Mouse (Mus musculus): ENCODE results near the gene Gpx3. TPM values are rescaled to one million over a fixed set of nuclear protein-coding genes. Genes with fewer than 3 reads are reported as not detected.
A peak's percentile ranks its signal among the peaks of the same experiment; 100 is the strongest.
"Not testable (repeated sequence)": the region's sequence is repeated elsewhere in the genome, so short reads cannot be mapped to it uniquely, and the experiment has no call there.

Gpx3 gene
- 22.2 and 22.6 TPM in 2 replicates for polyA plus RNA-seq (2014; fragmentation: Nextera tagmentation; extraction: Ambion mirVana)

- DNase-seq (peak; percentile 83), ATAC-seq (ENCODE audit: low FRiP score, low TSS enrichment) (peak; percentile 86)
- H3K9me3 ChIP-seq (ENCODE audit: control insufficient read depth, low read length): no peaks in the 10 kb centered on the region
- peak within 1 kb of the TSS; percentile 42; the same call in 1 of the 2 replicates for H3K9ac ChIP-seq (replicated peaks; ENCODE audit: low read length)
- peak within 1 kb of the TSS; percentile 46 for H3K4me3 ChIP-seq (replicated peaks; ENCODE audit: low read depth, low read length)
- H3K4me1 ChIP-seq (ENCODE audit: control insufficient read depth, insufficient read depth, low read length): no peaks in the 10 kb centered on the region
- H3K4me2 ChIP-seq (ENCODE audit: low read length): peak within 1 kb of the TSS; percentile 83
- 15% methylated on average over 44 of the region's 45 CpGs for WGBS
- no peaks in the 10 kb centered on the region for H3K36me3 ChIP-seq (ENCODE audit: control insufficient read depth, insufficient read depth, low read length)
- no peaks in the 10 kb centered on the region for H3K27me3 ChIP-seq (ENCODE audit: control insufficient read depth, insufficient read depth, low read length)
- H3K27ac ChIP-seq (replicated peaks; ENCODE audit: low read depth, low read length): no peak within 1 kb of the TSS
Observed at GRCm38 (mm10) chr11:54902333-54903323, at the start of gene Gpx3. Gene Gpx3 (plus strand): TSS chr11:54902453.

GRCm38 (mm10) chr11:54858880-54859279, 43.4 kb upstream of the Gpx3 start:
- not testable (repeated sequence) for H3K9me3 ChIP-seq (ENCODE audit: control insufficient read depth, low read length); DNase-seq; H3K27me3 ChIP-seq (ENCODE audit: control insufficient read depth, insufficient read depth, low read length); H3K9ac ChIP-seq (replicated peaks; ENCODE audit: low read length); H3K4me2 ChIP-seq (ENCODE audit: low read length); H3K4me3 ChIP-seq (replicated peaks; ENCODE audit: low read depth, low read length); ATAC-seq (ENCODE audit: low FRiP score, low TSS enrichment); H3K36me3 ChIP-seq (ENCODE audit: control insufficient read depth, insufficient read depth, low read length); H3K27ac ChIP-seq (replicated peaks; ENCODE audit: low read depth, low read length); H3K4me1 ChIP-seq (ENCODE audit: control insufficient read depth, insufficient read depth, low read length)
- 99% methylated on average over 11 of the region's 12 CpGs for WGBS

- 27% methylated on average over 11 of the region's 11 CpGs for WGBS
- no peak for ATAC-seq (ENCODE audit: low FRiP score, low TSS enrichment)
- peak overlapping the region; percentile 68 for H3K9ac ChIP-seq (replicated peaks; ENCODE audit: low read length)
Observed at GRCm38 (mm10) chr11:54859322-54860165, 42.7 kb upstream of the Gpx3 start.

GRCm38 (mm10) chr11:54860256-54861038, 41.8 kb upstream of the Gpx3 start, which contains the start of gene Lyrm7:
Gene Lyrm7 (minus strand): TSS chr11:54860916.
- Histone ChIP-seq H3K27me3 (ENCODE audit: control insufficient read depth, insufficient read depth, low read length) (no peaks in the 10 kb centered on the region), H3K4me3 (replicated peaks; ENCODE audit: low read depth, low read length) (peak within 1 kb of the TSS; percentile 58), H3K9ac (replicated peaks; ENCODE audit: low read length) (peak within 1 kb of the TSS; percentile 68), H3K9me3 (ENCODE audit: control insufficient read depth, low read length) (no peaks in the 10 kb centered on the region), H3K27ac (replicated peaks; ENCODE audit: low read depth, low read length) (peak within 1 kb of the TSS; percentile 92), H3K36me3 (ENCODE audit: control insufficient read depth, insufficient read depth, low read length) (no peaks in the 10 kb centered on the region), H3K4me1 (ENCODE audit: control insufficient read depth, insufficient read depth, low read length) (peaks cover 9% of the 10 kb centered on the region; the same call in 1 of the 2 replicates), H3K4me2 (ENCODE audit: low read length) (peak within 1 kb of the TSS; percentile 70)
- DNase-seq (peak; percentile 98), ATAC-seq (ENCODE audit: low FRiP score, low TSS enrichment) (peak; percentile 97)
- WGBS: under 1% methylated on average over 42 of the region's 42 CpGs

More at GRCm38 (mm10) chr11:54859322-54860165, 42.7 kb upstream of the Gpx3 start:
- Histone ChIP-seq H3K27ac (replicated peaks; ENCODE audit: low read depth, low read length) (peak overlapping the region; percentile 79; the same call in 1 of the 2 replicates), H3K36me3 (ENCODE audit: control insufficient read depth, insufficient read depth, low read length) (no peaks in the 10 kb centered on the region), H3K9me3 (ENCODE audit: control insufficient read depth, low read length) (no peaks in the 10 kb centered on the region), H3K27me3 (ENCODE audit: control insufficient read depth, insufficient read depth, low read length) (no peaks in the 10 kb centered on the region), H3K4me2 (ENCODE audit: low read length) (peak overlapping the region; percentile 70), H3K4me3 (replicated peaks; ENCODE audit: low read depth, low read length) (peak overlapping the region; percentile 58), H3K4me1 (ENCODE audit: control insufficient read depth, insufficient read depth, low read length) (peaks cover 9% of the 10 kb centered on the region; the same call in 1 of the 2 replicates)
- peak; percentile 66 for DNase-seq

GRCm38 (mm10) chr11:54861471-54862420, 40.5 kb upstream of the Gpx3 start:
- no peaks in the 10 kb centered on the region for H3K27me3 ChIP-seq (ENCODE audit: control insufficient read depth, insufficient read depth, low read length)
- no peaks in the 10 kb centered on the region for H3K36me3 ChIP-seq (ENCODE audit: control insufficient read depth, insufficient read depth, low read length)
- peaks cover 13% of the 10 kb centered on the region; the same call in 1 of the 2 replicates for H3K4me1 ChIP-seq (ENCODE audit: control insufficient read depth, insufficient read depth, low read length)
- no peak overlapping the region for H3K27ac ChIP-seq (replicated peaks; ENCODE audit: low read depth, low read length)
- peak overlapping the region; percentile 70; the same call in 1 of the 2 replicates for H3K4me2 ChIP-seq (ENCODE audit: low read length)
- no peak overlapping the region; the same call in 1 of the 2 replicates for H3K9ac ChIP-seq (replicated peaks; ENCODE audit: low read length)
- H3K4me3 ChIP-seq (replicated peaks; ENCODE audit: low read depth, low read length): no peak overlapping the region
- ATAC-seq (ENCODE audit: low FRiP score, low TSS enrichment) (no peak), DNase-seq (no peak)
- 96% methylated on average over 5 of the region's 5 CpGs for WGBS
- H3K9me3 ChIP-seq (ENCODE audit: control insufficient read depth, low read length): no peaks in the 10 kb centered on the region

- Histone ChIP-seq H3K9me3 (ENCODE audit: control insufficient read depth, low read length) (no peaks in the 10 kb centered on the region), H3K4me3 (replicated peaks; ENCODE audit: low read depth, low read length) (no peak overlapping the region), H3K27me3 (ENCODE audit: control insufficient read depth, insufficient read depth, low read length) (no peaks in the 10 kb centered on the region), H3K4me1 (ENCODE audit: control insufficient read depth, insufficient read depth, low read length) (peaks cover 22% of the 10 kb centered on the region), H3K36me3 (ENCODE audit: control insufficient read depth, insufficient read depth, low read length) (no peaks in the 10 kb centered on the region), H3K9ac (replicated peaks; ENCODE audit: low read length) (no peak overlapping the region), H3K4me2 (ENCODE audit: low read length) (no peak overlapping the region), H3K27ac (replicated peaks; ENCODE audit: low read depth, low read length) (no peak overlapping the region)
- WGBS: 51% methylated on average over 10 of the region's 10 CpGs
- DNase-seq (peak; percentile 83), ATAC-seq (ENCODE audit: low FRiP score, low TSS enrichment) (no peak)
Observed at GRCm38 (mm10) chr11:54862621-54863520, 39.4 kb upstream of the Gpx3 start.

All from midbrain, embryonic 14.5 days (tissue).